Mouse (Mus musculus): ENCODE results near the gene Prtn3.

Prtn3 gene

DNA sequence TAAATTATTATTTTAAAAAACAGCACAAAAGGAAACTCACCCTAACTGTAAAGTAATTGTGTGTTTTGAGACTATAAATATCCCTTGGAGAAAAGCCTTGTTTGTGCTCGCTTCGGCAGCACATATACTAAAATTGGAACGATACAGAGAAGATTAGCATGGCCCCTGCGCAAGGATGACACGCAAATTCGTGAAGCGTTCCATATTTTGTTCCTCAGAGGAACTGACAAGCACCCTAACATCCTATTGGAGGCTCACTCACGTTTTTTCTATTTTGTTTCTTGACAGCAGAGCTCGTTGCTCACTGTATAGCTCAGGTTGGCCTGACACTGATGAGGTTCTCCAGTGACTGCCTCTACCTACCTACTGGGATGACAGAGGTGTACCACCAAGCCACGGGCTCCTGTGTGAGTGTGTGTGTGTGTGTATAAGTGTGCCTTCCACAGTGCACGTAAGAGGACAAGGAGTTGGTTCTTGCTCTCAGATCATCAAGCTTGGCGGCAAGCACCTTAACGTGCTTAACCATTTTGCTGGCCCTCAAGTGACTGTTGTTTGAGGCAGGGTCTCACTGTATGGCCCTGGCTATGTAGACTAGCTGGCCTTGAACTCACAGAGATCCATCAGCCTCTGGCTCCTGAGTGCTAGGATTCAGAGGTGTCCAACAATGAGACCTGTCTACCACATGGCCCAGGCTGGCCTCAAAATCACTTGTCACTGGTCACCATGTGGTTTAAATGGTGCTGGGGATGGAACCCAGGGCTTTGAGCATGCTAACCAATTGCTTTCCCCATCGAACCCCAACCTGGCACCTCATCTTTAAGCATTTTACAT, 35.0 kb downstream of the Prtn3 start:
- DNase-seq (ENCODE audit: low spot score), result no peak

GRCm38 (mm10) chr10:79910556-79910955, 36.3 kb downstream of the Prtn3 start, which contains the start of gene Gm26602:
Gene Gm26602, plus strand, starts transcription at chr10:79910856.
- DNase-seq (ENCODE audit: low spot score), result no peak

GRCm38 (mm10) chr10:79912412-79912811, 38.1 kb downstream of the Prtn3 start:
- no peak for DNase-seq (ENCODE audit: low spot score)

- no peak for DNase-seq (ENCODE audit: low spot score)
These were observed 40.1 kb downstream of the Prtn3 start for GRCm38 (mm10) chr10:79914131-79914947.

- peak; percentile 53 for DNase-seq (ENCODE audit: low spot score)
These were observed 40.8 kb downstream of the Prtn3 start for GRCm38 (mm10) chr10:79914948-79915596.

GRCm38 (mm10) chr10:79916081-79916480, 41.8 kb downstream of the Prtn3 start:
- DNase-seq (ENCODE audit: low spot score), result no peak

GRCm38 (mm10) chr10:79916808-79917531, 42.7 kb downstream of the Prtn3 start, which contains the start of gene Kiss1r:
Gene Kiss1r, plus strand, starts transcription at chr10:79916971.
- DNase-seq (ENCODE audit: low spot score), result peak; percentile 91

- no peak for DNase-seq (ENCODE audit: low spot score)
These were observed 43.3 kb downstream of the Prtn3 start for GRCm38 (mm10) chr10:79917532-79918100.

DNA sequence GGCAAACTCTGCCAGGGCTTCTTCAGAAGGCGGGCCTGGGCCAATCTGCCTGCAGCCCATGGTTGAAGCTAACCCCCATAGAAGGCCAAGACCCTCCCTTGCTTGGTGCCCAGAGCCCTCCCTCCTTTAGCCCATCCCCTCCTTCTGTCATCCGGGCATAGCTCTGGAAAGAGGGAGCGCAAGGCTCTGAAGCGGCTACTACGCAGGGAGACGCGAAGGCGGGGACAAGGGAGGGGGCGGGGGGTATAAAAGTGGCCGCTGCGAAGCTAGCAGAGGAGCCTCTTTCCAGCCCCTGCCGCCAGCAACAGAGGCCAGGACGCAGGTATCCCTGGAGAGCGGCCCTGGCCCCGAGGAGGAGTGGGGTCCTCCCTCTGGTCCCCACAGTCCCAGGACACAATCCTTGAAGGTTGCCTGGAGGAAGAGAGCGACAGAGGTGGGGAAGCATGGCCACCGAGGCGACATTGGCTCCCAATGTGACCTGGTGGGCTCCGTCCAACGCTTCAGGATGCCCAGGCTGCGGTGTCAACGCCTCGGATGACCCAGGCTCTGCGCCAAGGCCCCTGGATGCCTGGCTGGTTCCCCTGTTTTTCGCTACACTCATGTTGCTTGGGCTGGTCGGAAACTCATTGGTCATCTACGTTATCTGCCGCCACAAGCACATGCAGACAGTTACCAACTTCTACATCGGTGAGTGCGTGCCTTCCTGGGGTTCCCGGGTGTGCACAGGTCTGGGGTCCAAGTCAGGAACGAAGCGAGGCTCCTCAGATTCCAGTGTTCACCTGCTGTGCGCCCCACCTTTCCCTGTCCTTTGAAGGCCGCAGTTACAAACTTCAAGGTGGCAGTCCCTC, 44.2 kb downstream of the Prtn3 start:
- no peak for DNase-seq (ENCODE audit: low spot score)

- DNase-seq (ENCODE audit: low spot score), result peak; percentile 46
These were observed 45.1 kb downstream of the Prtn3 start for GRCm38 (mm10) chr10:79919251-79919849.

DNA sequence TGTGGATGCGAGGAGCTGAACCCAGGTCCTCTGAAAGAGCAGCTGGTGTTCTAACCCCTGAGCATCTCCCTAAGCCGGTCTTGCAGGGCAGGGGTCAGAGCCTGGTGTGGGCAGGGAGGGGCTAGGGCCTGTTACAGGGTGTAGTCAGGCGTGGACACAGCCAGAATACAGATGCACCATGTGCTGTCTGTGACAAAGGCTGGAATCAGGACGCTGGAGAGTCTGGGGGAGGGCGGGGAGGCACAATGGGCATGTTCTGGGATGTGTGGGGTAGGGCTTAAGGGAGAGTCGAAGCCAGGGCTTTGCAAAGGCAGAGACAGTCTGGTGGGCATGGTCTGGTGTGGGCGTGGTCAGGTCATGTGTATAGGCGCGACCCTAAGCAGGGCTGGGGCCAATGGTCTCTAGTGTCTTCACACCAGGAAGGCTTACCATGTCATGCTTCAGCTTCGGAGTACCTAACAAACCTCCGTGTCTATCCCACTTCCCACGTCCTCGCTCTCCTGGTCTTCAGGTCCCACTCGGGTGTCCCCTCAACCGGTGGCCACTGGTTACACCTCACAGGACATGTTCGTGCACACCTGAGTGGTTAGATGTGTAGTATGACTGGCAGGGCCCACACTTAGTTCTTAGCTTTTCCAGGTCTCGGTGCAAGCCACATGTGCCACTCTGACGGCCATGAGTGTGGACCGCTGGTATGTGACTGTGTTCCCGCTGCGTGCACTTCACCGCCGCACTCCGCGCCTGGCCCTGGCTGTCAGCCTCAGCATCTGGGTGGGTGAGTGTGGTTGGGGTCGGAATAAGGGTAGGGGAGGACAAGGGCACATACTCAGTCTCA, 46.0 kb downstream of the Prtn3 start:
- DNase-seq (ENCODE audit: low spot score), result no peak

GRCm38 (mm10) chr10:79920958-79921535, 46.8 kb downstream of the Prtn3 start, which contains the start of gene R3hdm4:
Gene R3hdm4, minus strand, starts transcription at chr10:79921208.
- no peak for DNase-seq (ENCODE audit: low spot score)

DNA sequence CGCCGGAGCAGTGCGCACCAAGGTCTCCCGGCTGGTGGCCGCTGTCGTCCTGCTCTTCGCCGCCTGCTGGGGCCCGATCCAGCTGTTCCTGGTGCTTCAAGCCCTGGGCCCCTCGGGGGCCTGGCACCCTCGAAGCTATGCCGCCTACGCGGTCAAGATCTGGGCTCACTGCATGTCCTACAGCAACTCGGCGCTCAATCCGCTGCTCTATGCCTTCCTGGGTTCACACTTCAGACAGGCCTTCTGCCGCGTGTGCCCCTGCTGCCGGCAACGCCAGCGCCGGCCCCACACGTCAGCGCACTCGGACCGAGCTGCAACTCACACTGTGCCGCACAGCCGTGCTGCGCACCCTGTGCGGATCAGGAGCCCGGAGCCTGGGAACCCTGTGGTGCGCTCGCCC, 47.3 kb downstream of the Prtn3 start:
- DNase-seq (ENCODE audit: low spot score), result no peak

DNA sequence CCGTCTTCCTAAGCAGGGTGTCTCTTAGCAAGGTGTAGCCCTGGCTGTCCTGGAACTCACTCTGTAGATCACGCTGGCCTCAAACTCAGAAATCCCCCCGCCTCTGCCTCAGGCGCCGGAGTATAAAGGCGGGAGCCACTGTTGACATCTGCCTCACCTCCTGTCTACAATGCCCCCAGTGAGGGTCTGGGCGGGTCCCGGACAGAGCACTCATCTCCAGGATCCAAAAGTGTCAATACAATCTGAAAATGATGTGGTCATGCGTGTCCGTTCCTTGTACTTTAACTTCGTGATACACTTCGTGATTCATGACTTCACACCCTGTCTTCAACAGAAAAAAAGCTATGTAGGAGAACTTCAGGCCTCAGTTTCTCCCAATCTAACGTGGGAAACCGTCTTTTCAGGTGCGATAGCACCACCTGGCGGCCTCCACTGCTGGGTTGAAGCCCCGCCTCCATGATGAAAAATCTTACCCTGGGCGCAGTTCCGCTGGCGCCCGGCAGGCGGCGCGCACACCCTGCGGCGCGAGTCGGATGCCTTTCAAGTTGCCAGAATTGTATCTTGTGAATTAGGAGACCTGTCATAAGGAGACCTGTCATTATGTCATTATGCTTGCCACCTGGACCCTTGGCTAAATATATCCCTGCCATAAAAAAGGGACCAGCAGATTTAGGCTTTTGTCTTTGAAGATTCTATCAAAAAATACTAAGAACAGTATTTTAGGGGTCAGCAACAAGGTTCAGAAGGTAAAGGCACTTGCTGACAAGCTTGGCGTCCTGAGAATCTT, 50.9 kb downstream of the Prtn3 start:
- DNase-seq (ENCODE audit: low spot score), result peak; percentile 92

DNA sequence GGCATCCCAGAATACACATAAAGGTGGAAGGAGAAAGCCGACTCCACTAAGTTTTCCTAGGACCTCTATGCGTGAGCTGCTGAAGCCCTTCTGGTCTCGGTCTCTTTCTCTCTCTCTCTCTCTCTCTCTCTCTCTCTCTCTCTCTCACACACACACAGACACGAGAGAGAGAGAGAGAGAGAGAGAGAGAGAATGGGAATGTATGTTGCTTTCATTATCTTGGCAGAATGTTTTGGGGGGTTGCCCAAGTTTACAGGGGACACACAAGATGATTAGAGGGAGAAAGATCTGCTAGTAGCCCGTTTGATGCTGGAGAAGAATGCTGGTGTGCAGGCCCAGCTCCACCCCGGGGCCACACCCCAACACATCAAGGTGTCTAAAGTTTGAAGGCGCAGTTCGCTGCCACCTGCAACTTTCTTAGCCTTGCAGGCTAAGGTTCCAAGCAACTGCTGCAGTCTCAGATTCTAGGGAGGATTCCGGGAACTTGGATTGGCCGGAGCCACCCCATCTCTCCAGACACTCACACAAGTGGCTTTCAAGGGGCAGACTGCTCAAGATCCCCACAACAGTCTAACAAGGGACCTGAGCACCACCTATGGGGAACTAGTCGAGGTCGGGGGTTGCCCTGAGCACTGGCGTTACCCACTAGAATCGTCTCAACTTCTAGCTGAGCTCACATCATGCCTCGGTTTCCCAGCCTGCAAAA, 51.7 kb downstream of the Prtn3 start:
- no peak for DNase-seq (ENCODE audit: low spot score)

DNA sequence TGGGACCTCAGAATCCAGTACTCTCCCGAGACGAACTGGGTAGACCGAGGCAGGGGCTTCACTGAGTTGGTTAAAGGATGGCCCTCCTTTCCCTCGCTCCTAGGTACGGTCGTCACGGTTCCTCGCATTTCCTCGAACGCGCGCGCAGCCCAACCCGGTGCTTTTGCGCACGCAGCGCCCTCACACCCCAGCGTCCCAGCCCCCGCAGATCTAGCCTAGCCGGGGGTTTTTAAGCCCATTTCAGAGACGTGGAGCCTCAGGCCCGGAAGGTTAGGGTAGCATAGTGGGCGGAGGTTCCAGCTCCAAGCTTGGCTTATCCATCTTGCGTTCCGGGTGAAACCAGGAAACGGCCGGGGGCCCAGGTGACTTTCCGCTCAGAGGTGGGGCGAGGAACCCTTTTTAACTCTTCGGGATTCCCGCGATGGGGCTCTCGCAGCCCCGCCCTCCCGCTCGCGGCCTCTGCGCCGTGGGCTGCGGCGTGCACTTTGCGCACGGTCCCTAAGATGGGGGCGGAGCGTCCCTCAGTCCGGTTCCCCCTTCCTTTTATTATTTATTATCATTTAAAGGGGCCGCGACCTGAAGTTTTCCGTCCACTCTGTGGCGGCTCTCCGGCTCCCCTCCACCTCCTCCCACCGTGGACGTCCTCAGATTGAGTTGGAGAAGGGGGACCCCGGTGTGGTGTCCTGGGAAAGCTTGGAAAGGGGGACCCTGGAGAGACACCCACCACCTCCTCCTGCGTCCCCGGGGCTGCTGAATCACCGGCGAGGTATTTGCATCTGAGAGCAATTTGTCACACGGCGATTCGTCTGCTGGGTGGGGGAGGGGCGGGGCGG, 52.4 kb downstream of the Prtn3 start, which contains the start of gene Arid3a:
Arid3a (plus strand) TSS at position 553 of the 833 bp plus-strand sequence.
- peak; percentile 91 for DNase-seq (ENCODE audit: low spot score)

All from urinary bladder, postnatal 14 days (tissue).